In the genomic region with DNA sequence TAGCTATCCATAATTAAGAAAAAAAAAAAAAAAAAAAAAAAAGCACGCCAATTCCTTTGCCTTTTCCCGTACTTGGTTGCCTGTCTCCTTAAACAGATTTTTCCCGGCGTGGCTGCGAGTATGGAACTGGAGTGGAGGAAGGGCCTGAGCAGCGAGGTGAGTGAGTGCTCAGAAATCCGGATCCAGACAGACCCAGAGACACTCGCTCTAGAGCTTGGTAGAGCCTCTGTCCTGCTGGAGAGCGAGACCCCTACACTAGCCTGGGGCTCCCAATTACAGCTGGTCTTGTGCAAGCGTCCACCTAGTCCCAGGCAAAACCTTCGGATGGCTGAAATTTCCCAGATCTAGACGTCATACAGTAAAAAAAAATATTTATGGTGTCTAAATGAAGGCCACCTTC, we compare ENCODE assay signal across 8 mouse cellular contexts. TPM values are rescaled to one million over a fixed set of nuclear protein-coding genes. Genes with fewer than 3 reads are reported as not detected.
DNase-seq lines count a peak whose midpoint lies in the region; ATAC-seq and TF ChIP-seq lines count a peak whose summit lies in the region.

No protein-coding gene starts in this region.

- intact Hi-C loops in gastrocnemius, postnatal 36 days (cut with DNase I), result no loop called here

- WGBS in heart, embryonic 12.5 days, result under 1% methylated on average over 12 of the region's 12 CpGs
- 2% methylated on average over 12 of the region's 12 CpGs for WGBS in embryonic facial prominence, embryonic 11.5 days
- 0% methylated on average over 12 of the region's 12 CpGs for WGBS in hindbrain, embryonic 16.5 days
- 4% methylated on average over 12 of the region's 12 CpGs for WGBS in macrophage (ENCODE audit: missing documents)

- H3K27me3 ChIP-seq in heart, embryonic 12.5 days (replicated peaks), result no peaks in the 10 kb centered on the region
- no peaks in the 10 kb centered on the region for H3K27me3 ChIP-seq in G1E (ENCODE audit: insufficient read depth, low read length)
- no peaks in the 10 kb centered on the region for H3K27me3 ChIP-seq in embryonic facial prominence, embryonic 11.5 days (ENCODE audit: control insufficient read depth, insufficient read depth, low read length)
- H3K27me3 ChIP-seq in hindbrain, embryonic 16.5 days (replicated peaks; ENCODE audit: control insufficient read depth, insufficient read depth, low read length), result no peaks in the 10 kb centered on the region; the same call in 1 of the 2 replicates

- peak overlapping the region; percentile 66 for H3K9ac ChIP-seq in heart, embryonic 12.5 days
- H3K9ac ChIP-seq in embryonic facial prominence, embryonic 11.5 days (replicated peaks; ENCODE audit: low read length), result peak overlapping the region; percentile 79
- peak overlapping the region; percentile 81 for H3K9ac ChIP-seq in hindbrain, embryonic 16.5 days (ENCODE audit: low read depth, low read length)

- H3K27ac ChIP-seq in heart, embryonic 12.5 days (ENCODE audit: poor library complexity, severe bottlenecking), result no peak overlapping the region
- no peak overlapping the region for H3K27ac ChIP-seq in embryonic facial prominence, embryonic 11.5 days (replicated peaks; ENCODE audit: low read depth, low read length)
- H3K27ac ChIP-seq in hindbrain, embryonic 16.5 days (ENCODE audit: low read depth, low read length), result peak overlapping the region; percentile 72
- H3K27ac ChIP-seq in macrophage, result no peak overlapping the region

- peak overlapping the region; percentile 61 for H3K4me3 ChIP-seq in heart, embryonic 12.5 days
- H3K4me3 ChIP-seq in G1E (ENCODE audit: low read depth, low read length) (peak overlapping the region; percentile 95), macrophage (ENCODE audit: inconsistent target) (peak overlapping the region; percentile 52)
- peak overlapping the region; percentile 77 for H3K4me3 ChIP-seq in embryonic facial prominence, embryonic 11.5 days (ENCODE audit: low read depth, low read length)
- peak overlapping the region; percentile 88 for H3K4me3 ChIP-seq in hindbrain, embryonic 16.5 days (ENCODE audit: low read length)

- TF ChIP-seq CTCF in G1E (IDR thresholded peaks at IDR 0.05; ENCODE audit: low read depth, low read length), result no peak

- no peaks in the 10 kb centered on the region for H3K36me3 ChIP-seq in heart, embryonic 12.5 days
- H3K36me3 ChIP-seq in G1E (replicated peaks), result peaks cover 30% of the 10 kb centered on the region
- no peaks in the 10 kb centered on the region for H3K36me3 ChIP-seq in embryonic facial prominence, embryonic 11.5 days (replicated peaks; ENCODE audit: control insufficient read depth, insufficient read depth, low read depth, low read length)
- no peaks in the 10 kb centered on the region for H3K36me3 ChIP-seq in hindbrain, embryonic 16.5 days (ENCODE audit: control insufficient read depth, insufficient read depth, low read length)
- no peaks in the 10 kb centered on the region for H3K36me3 ChIP-seq in macrophage (ENCODE audit: inconsistent target)

- H3K4me1 ChIP-seq in heart, embryonic 12.5 days (replicated peaks), result peaks cover 7% of the 10 kb centered on the region; the same call in 1 of the 2 replicates
- peaks cover 58% of the 10 kb centered on the region for H3K4me1 ChIP-seq in G1E (ENCODE audit: insufficient read depth, low read depth, low read length)
- H3K4me1 ChIP-seq in embryonic facial prominence, embryonic 11.5 days (ENCODE audit: control insufficient read depth, insufficient read depth, low read length), result no peaks in the 10 kb centered on the region
- peaks cover 3% of the 10 kb centered on the region; the same call in 1 of the 2 replicates for H3K4me1 ChIP-seq in hindbrain, embryonic 16.5 days (ENCODE audit: control insufficient read depth, insufficient read depth, low read depth, low read length)

- ATAC-seq in heart, embryonic 12.5 days (ENCODE audit: insufficient number of reproducible peaks, low FRiP score), result peak; percentile 78
- ATAC-seq in G1E (ENCODE audit: extremely low read depth, insufficient number of reproducible peaks, low FRiP score, poor library complexity, severe bottlenecking), result no peak
- ATAC-seq in embryonic facial prominence, embryonic 11.5 days (replicated peaks; ENCODE audit: insufficient number of reproducible peaks, low FRiP score, low TSS enrichment, low read depth), result peak; percentile 77
- ATAC-seq in hindbrain, embryonic 16.5 days, result peak; percentile 69

- no peaks in the 10 kb centered on the region for H3K9me3 ChIP-seq in heart, embryonic 12.5 days (replicated peaks)
- no peaks in the 10 kb centered on the region for H3K9me3 ChIP-seq in G1E (replicated peaks)
- H3K9me3 ChIP-seq in embryonic facial prominence, embryonic 11.5 days (replicated peaks; ENCODE audit: control insufficient read depth, low read length), result no peaks in the 10 kb centered on the region
- H3K9me3 ChIP-seq in hindbrain, embryonic 16.5 days (ENCODE audit: control insufficient read depth, low read length), result no peaks in the 10 kb centered on the region

- H3K4me2 ChIP-seq in heart, embryonic 12.5 days, result peak overlapping the region; percentile 83
- H3K4me2 ChIP-seq in embryonic facial prominence, embryonic 11.5 days (ENCODE audit: low read depth, low read length), result peak overlapping the region; percentile 88
- H3K4me2 ChIP-seq in hindbrain, embryonic 16.5 days (ENCODE audit: low read length), result peak overlapping the region; percentile 87

- peaks cover 33% of the 10 kb centered on the region for H3K79me2 ChIP-seq in macrophage (ENCODE audit: inconsistent target)

- DNase-seq in heart, postnatal 4 days, result no peak
- no peak for DNase-seq in G1E (ENCODE audit: low spot score)
- peak; percentile 58 for DNase-seq in embryonic facial prominence, embryonic 11.5 days (ENCODE audit: low spot score)
- no peak for DNase-seq in gastrocnemius, postnatal 36 days
- DNase-seq in urinary bladder, postnatal 36 days (ENCODE audit: low spot score in 2 of 2), result no peak

RNA-seq across cellular contexts. Expression of gene Asns, which starts 0.6 kb away (rescaled TPM):
- 30.3 and 38.5 TPM in 2 replicates for polyA plus RNA-seq in heart, embryonic 12.5 days (2016; fragmentation: Nextera tagmentation; extraction: Ambion mirVana)
- total RNA-seq in heart, postnatal 4 days (2021), result 1 to 10 TPM; 8.5 to 9.1 TPM
- total RNA-seq in G1E (2014; fragmentation: Nextera tagmentation) (2,154 and 2,258 TPM in 2 replicates), G1E (2017) (588 and 621 TPM in 2 replicates)
- polyA plus RNA-seq in G1E (2012) (100 and 103 TPM in 2 replicates), macrophage (2018) (2.5 to 8.4 TPM (median 5.2 TPM) in 3 replicates)
- polyA plus RNA-seq in embryonic facial prominence, embryonic 11.5 days (2014; fragmentation: Nextera tagmentation; extraction: Ambion mirVana), result 87.7 and 93.2 TPM in 2 replicates
- polyA plus RNA-seq in hindbrain, embryonic 16.5 days (2015; fragmentation: Nextera tagmentation; extraction: Ambion mirVana), result 118 and 131 TPM in 2 replicates
- 10 to 100 TPM in 11 of 26 experiments, 1 to 10 TPM in 14, under 1 TPM in 1; 0.79 to 37.3 (median 5.2) TPM for total RNA-seq in macrophage (2018; cell fraction: chromatin; rRNA removed)
- 10 to 100 TPM in 13 of 26 experiments, 1 to 10 TPM in 13; 5.4 to 46.5 (median 12.2) TPM for total RNA-seq in macrophage (2018; cell fraction: cytosol; rRNA removed)
- total RNA-seq in macrophage (2018; cell fraction: nucleus; rRNA removed), result 10 to 100 TPM in 14 of 26 experiments, 1 to 10 TPM in 12; 2.7 to 52.6 (median 15.4) TPM
- total RNA-seq in gastrocnemius, postnatal 36 days (2021), result 1 to 10 TPM; 1.4 to 1.6 TPM
